9 mouse cellular contexts compared by ENCODE assay signal in genomic region chr5:43947330-43947977, GRCm38 (mm10). TPM values are rescaled to one million over a fixed set of nuclear protein-coding genes. Genes with fewer than 3 reads are reported as not detected.
A peak's percentile ranks its signal among the peaks of the same experiment; 100 is the strongest.
DNase-seq lines count a peak whose midpoint lies in the region; ATAC-seq and TF ChIP-seq lines count a peak whose summit lies in the region.
"Had no signal": no experiment of that assay in that cellular context is flagged by ENCODE, and none has a peak within 500 bp of the region (broad histone marks: within the 10 kb centered on the region; RNA-seq: fewer than 3 reads in every experiment).

No protein-coding gene starts in this region.

- TF ChIP-seq EP300 in heart, adult 2 months (IDR thresholded peaks at IDR 0.05; ENCODE audit: insufficient read depth, low read depth, low read length): no peak

- TF ChIP-seq POLR2A in heart, adult 2 months (IDR thresholded peaks at IDR 0.05; ENCODE audit: insufficient read depth, low read depth, low read length): no peak

- H3K27ac ChIP-seq in heart, embryonic 12.5 days (ENCODE audit: poor library complexity, severe bottlenecking): no peak overlapping the region
- no peak overlapping the region for H3K27ac ChIP-seq in heart, adult 2 months
- peak overlapping the region; percentile 80 for H3K27ac ChIP-seq in lung, embryonic 16.5 days (ENCODE audit: low read length)

- 48% methylated on average over 9 of the region's 9 CpGs for WGBS in heart, embryonic 12.5 days
- WGBS in heart, adult 2 months: 65% methylated on average over 9 of the region's 9 CpGs
- WGBS in lung, embryonic 16.5 days: 12% methylated on average over 9 of the region's 9 CpGs

- no peaks in the 10 kb centered on the region for H3K79me2 ChIP-seq in heart, adult 2 months (replicated peaks; ENCODE audit: control insufficient read depth, insufficient read depth, low read length)

- peak overlapping the region; percentile 71 for H3K4me2 ChIP-seq in heart, embryonic 12.5 days
- H3K4me2 ChIP-seq in lung, embryonic 16.5 days (ENCODE audit: low read depth, low read length): peak overlapping the region; percentile 44

- peak overlapping the region; percentile 47; the same call in 1 of the 2 replicates for H3K9ac ChIP-seq in heart, embryonic 12.5 days
- H3K9ac ChIP-seq in heart, adult 2 months (ENCODE audit: low read depth, low read length): no peak overlapping the region
- no peak overlapping the region for H3K9ac ChIP-seq in lung, embryonic 16.5 days (ENCODE audit: low read length)

- no peaks in the 10 kb centered on the region for H3K9me3 ChIP-seq in heart, embryonic 12.5 days (replicated peaks)
- no peaks in the 10 kb centered on the region for H3K9me3 ChIP-seq in lung, embryonic 16.5 days (ENCODE audit: control insufficient read depth, low read length)

- no peak for TF ChIP-seq CTCF in heart, adult 2 months (IDR thresholded peaks at IDR 0.05)

- peak overlapping the region; percentile 44 for H3K4me3 ChIP-seq in heart, embryonic 12.5 days
- H3K4me3 ChIP-seq in heart, adult 2 months: no peak overlapping the region; the same call in 1 of the 2 replicates
- peak overlapping the region; percentile 34 for H3K4me3 ChIP-seq in lung, embryonic 16.5 days (ENCODE audit: low read length)

- H3K4me1 ChIP-seq in heart, embryonic 12.5 days (replicated peaks): peaks cover 9% of the 10 kb centered on the region
- H3K4me1 ChIP-seq in heart, adult 2 months (ENCODE audit: control insufficient read depth, insufficient read depth, low read length): peaks cover 2% of the 10 kb centered on the region; the same call in 1 of the 2 replicates
- peaks cover 14% of the 10 kb centered on the region for H3K4me1 ChIP-seq in lung, embryonic 16.5 days (replicated peaks; ENCODE audit: control insufficient read depth, insufficient read depth, low read length)

- H3K27me3 ChIP-seq in heart, embryonic 12.5 days (replicated peaks): no peaks in the 10 kb centered on the region
- H3K27me3 ChIP-seq in heart, adult 2 months (ENCODE audit: control insufficient read depth, insufficient read depth, low read length): no peaks in the 10 kb centered on the region
- no peaks in the 10 kb centered on the region for H3K27me3 ChIP-seq in lung, embryonic 16.5 days (ENCODE audit: control insufficient read depth, insufficient read depth, low read depth, low read length)

- ATAC-seq in heart, embryonic 12.5 days (ENCODE audit: insufficient number of reproducible peaks, low FRiP score): no peak
- peak; percentile 63 to 77 for ATAC-seq in hematopoietic stem cell, adult 5-6 weeks (replicated peaks in 1 of 2; ENCODE audit: insufficient read depth in 1 of 2, low FRiP score in 2 of 2, low TSS enrichment in 1 of 2, low read depth in 1 of 2, poor library complexity in 2 of 2, severe bottlenecking in 2 of 2)
- ATAC-seq in lung, embryonic 16.5 days (ENCODE audit: low read depth): 0 out of 2 replicates have a peak, but pooled peaks have one; percentile 23

- intact Hi-C loops in heart, adult 2 months (cut with DNase I): no loop called here

- no peaks in the 10 kb centered on the region for H3K36me3 ChIP-seq in heart, embryonic 12.5 days
- H3K36me3 ChIP-seq in heart, adult 2 months (ENCODE audit: control insufficient read depth, insufficient read depth, low read length): no peaks in the 10 kb centered on the region
- no peaks in the 10 kb centered on the region for H3K36me3 ChIP-seq in lung, embryonic 16.5 days (ENCODE audit: control insufficient read depth, insufficient read depth, low read length)

- no peak for DNase-seq in heart, adult 2 months
- DNase-seq in MN1 (ENCODE audit: low spot score): peak; percentile 26
- peak; percentile 37 for DNase-seq in thymus, postnatal 0 days (ENCODE audit: low spot score)
- no peak for DNase-seq in cerebellum, adult 8-10 months
- DNase-seq in right cerebral cortex, postnatal 14 days: no peak

RNA-seq across cellular contexts. Expression of gene Fgfbp1, which starts 34.1 kb away (rescaled TPM):
- 0.17 TPM in 1 of 2 replicates, not detected in the other for polyA plus RNA-seq in heart, embryonic 12.5 days (2016; fragmentation: Nextera tagmentation; extraction: Ambion mirVana)
- not detected for total RNA-seq in heart, adult 2 months (2021)
- 0.16 and 0.44 TPM in 2 replicates for polyA plus RNA-seq in heart, adult 2 months (2012; rRNA removed)
- total RNA-seq in hematopoietic stem cell, adult 5-6 weeks (2017): not detected in 2 replicates
- 27.6 and 36.1 TPM in 2 replicates for polyA plus RNA-seq in lung, embryonic 16.5 days (2015; fragmentation: Nextera tagmentation; extraction: Ambion mirVana)
- 5.0 and 7.2 TPM in 2 replicates for polyA plus RNA-seq in thymus, postnatal 0 days (2015; fragmentation: Nextera tagmentation; extraction: Ambion mirVana)
- total RNA-seq: liver, adult 2 months had no signal
- polyA plus RNA-seq: liver, adult 2 months had no signal

RNA-seq across cellular contexts. Expression of gene Gm7879, which starts 34.5 kb away (rescaled TPM):
- 0.32 TPM in 1 of 2 replicates, not detected in the other for polyA plus RNA-seq in heart, embryonic 12.5 days (2016; fragmentation: Nextera tagmentation; extraction: Ambion mirVana)
- total RNA-seq in heart, adult 2 months (2021): 1 to 10 TPM; 6.4 to 8.6 TPM
- 0.45 and 0.76 TPM in 2 replicates for polyA plus RNA-seq in heart, adult 2 months (2012; rRNA removed)
- 0.89 and 3.2 TPM in 2 replicates for total RNA-seq in hematopoietic stem cell, adult 5-6 weeks (2017)
- 0.68 and 1.2 TPM in 2 replicates for polyA plus RNA-seq in lung, embryonic 16.5 days (2015; fragmentation: Nextera tagmentation; extraction: Ambion mirVana)
- 0.53 and 0.73 TPM in 2 replicates for polyA plus RNA-seq in thymus, postnatal 0 days (2015; fragmentation: Nextera tagmentation; extraction: Ambion mirVana)
- polyA plus RNA-seq: liver, adult 2 months had no signal

Comparison
In these comparisons a context has a peak if more than half of its experiments do, and no peak if none do; other contexts are left out.
1. DNase-seq: peak in MN1 (single experiment) and thymus, postnatal 0 days (single experiment); none in heart, adult 2 months (0 of 2), cerebellum, adult 8-10 months (single experiment) and right cerebral cortex, postnatal 14 days (single experiment).